Mouse (Mus musculus) lung, postnatal 0 days (tissue): ENCODE measurements around the gene Igsf8. TPM values are rescaled to one million over a fixed set of nuclear protein-coding genes. Genes with fewer than 3 reads are reported as not detected.
A peak's percentile ranks its signal among the peaks of the same experiment; 100 is the strongest.
"Not testable (repeated sequence)": the region's sequence is repeated elsewhere in the genome, so short reads cannot be mapped to it uniquely, and the experiment has no call there.

Experiments
- ATAC-seq: fragments of 200-750 bp; cut with Nextera tagmentation; 2 replicates; pipeline ENCODE4 v1.8.0; 2017; ENCODE audit warnings: moderate library complexity
- DNase-seq: peaks from one replicate; pipeline ENCODE4 v3.0.0-alpha.2; 2016; ENCODE audit warnings: low spot score
- H3K27ac ChIP-seq: fragments of 300-500 bp; sonication (generic); 2 replicates; pipeline ENCODE4 v1.5.1; 2014; ENCODE audit warnings: antibody characterized with exemption, mild to moderate bottlenecking, low read length, mixed read lengths
- H3K27me3 ChIP-seq: fragments of 300-500 bp; sonication (generic); replicated peaks from 2 replicates; pipeline ENCODE4 v1.6.1; 2014; ENCODE audit warnings: low read length, mixed read lengths; ENCODE audit not compliant: insufficient read depth
- H3K36me3 ChIP-seq: fragments of 300-500 bp; sonication (generic); 2 replicates; pipeline ENCODE4 v1.6.1; 2014; ENCODE audit warnings: low read length, mixed read lengths; ENCODE audit not compliant: insufficient read depth
- H3K4me1 ChIP-seq: fragments of 300-500 bp; sonication (generic); 2 replicates; pipeline ENCODE4 v1.6.1; 2014; ENCODE audit warnings: antibody characterized with exemption, low read depth, low read length, mixed read lengths; ENCODE audit not compliant: insufficient read depth
- H3K4me2 ChIP-seq: fragments of 300-500 bp; sonication (generic); replicated peaks from 2 replicates; pipeline ENCODE4 v1.6.1; 2014; ENCODE audit warnings: low read depth, mild to moderate bottlenecking, low read length, moderate library complexity, mixed read lengths
- H3K4me3 ChIP-seq: fragments of 300-500 bp; sonication (generic); 2 replicates; pipeline ENCODE4 v1.5.1; 2014; ENCODE audit warnings: low read depth, low read length
- H3K9ac ChIP-seq: fragments of 300-500 bp; sonication (generic); replicated peaks from 2 replicates; pipeline ENCODE4 v1.6.1; 2014; ENCODE audit warnings: low read depth, mild to moderate bottlenecking
- H3K9me3 ChIP-seq: fragments of 300-500 bp; sonication (generic); 2 replicates; pipeline ENCODE4 v1.6.1; 2016; ENCODE audit warnings: low read length, mixed read lengths
- CTCF ChIP-seq: IDR thresholded peaks from 2 replicates; pipeline ENCODE4 v1.5.1; 2016; ENCODE audit warnings: antibody characterized with exemption, mild to moderate bottlenecking
- EP300 ChIP-seq: IDR thresholded peaks from 2 replicates; pipeline ENCODE4 v1.6.1; 2016; ENCODE audit warnings: antibody characterized with exemption, mild to moderate bottlenecking, control low read depth
- WGBS: fragments of 180-500 bp; shearing (Covaris S2); extraction: QIAGEN DNeasy Blood & Tissue Kit; methylation state at CpG from one replicate; pipeline ENCODE4 v1.1.7; 2014; 5-methylcytosine and 5-hydroxymethylcytosine counted together
- polyA plus RNA-seq: library from polyadenylated mRNA; unstranded; fragments of >200 nt; fragmentation: Nextera tagmentation; extraction: Ambion mirVana; gene quantifications from 2 replicates; pipeline ENCODE4 v1.2.1, GENCODE M21; 2015

Gene Igsf8
- polyA plus RNA-seq, 1 experiment from 2014 or later: 30.0 TPM

DNA sequence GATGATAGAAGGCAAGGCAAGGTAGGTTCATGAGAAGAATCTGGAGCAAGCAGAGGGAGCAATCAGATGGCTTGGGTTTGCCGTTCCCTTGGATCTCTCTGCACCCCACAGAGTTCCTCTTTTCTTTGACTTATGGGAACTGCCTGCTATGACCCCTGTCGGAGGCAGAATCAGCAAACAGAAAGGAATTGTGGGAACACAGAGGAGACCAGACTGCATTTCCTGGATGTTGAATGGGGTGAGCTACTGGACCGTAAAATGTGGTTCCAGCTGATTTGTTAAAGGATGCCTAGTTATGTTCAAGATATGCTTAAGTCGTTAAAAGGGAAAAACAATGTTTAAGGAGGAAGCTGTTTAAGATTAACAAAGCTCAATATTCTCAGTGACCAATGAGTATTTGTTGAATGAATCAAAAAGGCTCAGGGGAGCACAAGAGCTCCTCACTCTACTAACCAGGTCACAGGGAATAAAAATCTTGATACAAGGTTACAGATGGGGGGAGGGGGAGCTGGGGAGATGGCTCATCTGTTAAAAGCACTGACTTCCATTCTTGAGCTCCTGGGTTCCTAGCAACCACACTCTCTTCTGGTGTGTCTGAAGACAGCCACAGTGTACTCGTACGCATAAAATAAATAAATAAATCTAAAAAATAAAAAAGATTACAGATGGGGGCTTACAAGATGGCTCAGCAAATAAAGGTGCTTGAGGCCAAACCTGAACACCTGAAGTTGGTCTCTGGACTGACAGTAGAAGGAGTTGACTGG, 20.3 kb upstream of the Igsf8 start:
- H3K36me3 ChIP-seq: no peaks in the 10 kb centered on the region
- no peak overlapping the region for H3K4me2 ChIP-seq
- no peak overlapping the region for H3K4me3 ChIP-seq
- H3K27me3 ChIP-seq: no peaks in the 10 kb centered on the region
- no peak overlapping the region for H3K9ac ChIP-seq
- H3K9me3 ChIP-seq: no peaks in the 10 kb centered on the region
- H3K27ac ChIP-seq: no peak overlapping the region
- no peaks in the 10 kb centered on the region for H3K4me1 ChIP-seq
- no peak for ATAC-seq
- TF ChIP-seq EP300: no peak
- no peak for TF ChIP-seq CTCF
- no peak for DNase-seq
- 60% methylated on average over 6 of the region's 6 CpGs for WGBS

DNA sequence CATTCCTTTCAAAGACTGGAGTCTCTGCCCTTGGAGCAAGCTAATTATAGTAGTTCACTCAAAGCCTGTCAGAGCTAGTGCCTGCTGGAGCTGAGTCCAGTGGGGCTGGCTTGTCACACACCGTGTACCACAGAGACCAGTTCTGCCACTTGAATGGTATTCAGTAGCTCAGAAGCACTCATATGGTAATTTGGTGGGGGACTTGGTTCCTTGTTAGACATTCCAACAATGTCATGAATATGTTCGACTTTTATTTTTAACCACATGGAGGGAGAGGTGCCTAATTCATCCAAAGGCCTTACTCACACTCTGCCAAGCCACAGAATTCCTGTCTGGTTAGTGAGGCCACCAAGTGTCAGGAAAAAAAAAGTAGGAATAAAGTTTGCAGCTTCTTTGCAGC, 19.0 kb upstream of the Igsf8 start:
- WGBS: 42% methylated on average over 2 of the region's 2 CpGs
- H3K4me3 ChIP-seq: no peak overlapping the region
- ATAC-seq: peak; percentile 78
- no peak overlapping the region for H3K27ac ChIP-seq
- TF ChIP-seq CTCF (no peak), EP300 (no peak)
- no peaks in the 10 kb centered on the region for H3K27me3 ChIP-seq
- no peaks in the 10 kb centered on the region for H3K9me3 ChIP-seq
- no peaks in the 10 kb centered on the region for H3K36me3 ChIP-seq
- DNase-seq: peak; percentile 62
- H3K4me1 ChIP-seq: no peaks in the 10 kb centered on the region
- H3K9ac ChIP-seq: no peak overlapping the region
- no peak overlapping the region for H3K4me2 ChIP-seq

DNA sequence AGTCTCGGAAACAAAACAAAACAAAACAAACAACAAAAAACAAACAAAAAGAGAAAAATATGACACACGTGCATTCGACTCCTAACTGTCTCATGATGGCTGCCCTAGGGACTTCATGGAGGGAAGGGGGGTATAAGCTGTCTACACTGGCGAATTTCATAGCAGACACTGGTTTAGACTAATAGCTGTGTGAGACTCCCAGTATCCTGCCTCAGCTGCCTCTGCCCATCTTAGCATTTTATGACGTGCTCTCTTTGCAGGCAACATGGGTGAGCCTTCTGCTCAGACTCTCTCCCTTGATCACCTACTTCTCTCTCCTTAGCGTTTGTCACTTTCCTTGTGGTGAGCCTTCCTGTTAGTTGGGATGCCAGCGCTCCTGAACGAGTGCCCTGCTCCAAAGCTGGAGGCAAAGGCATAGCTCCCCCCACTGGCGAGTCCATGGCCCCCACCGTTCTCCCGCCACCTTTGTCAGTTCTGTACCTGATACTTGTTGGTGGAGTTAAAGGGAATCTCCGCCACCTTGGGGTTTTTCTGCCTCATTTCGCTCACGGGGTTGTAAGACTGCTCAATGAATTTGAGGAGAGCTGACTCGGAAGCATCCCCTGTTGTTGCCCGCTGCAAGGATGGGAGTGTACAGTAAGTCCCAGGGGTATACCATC, 17.8 kb upstream of the Igsf8 start:
- TF ChIP-seq EP300 (no peak), CTCF (peak; percentile 60)
- Histone ChIP-seq H3K4me1 (no peaks in the 10 kb centered on the region), H3K4me3 (no peak overlapping the region), H3K36me3 (no peaks in the 10 kb centered on the region), H3K9me3 (no peaks in the 10 kb centered on the region), H3K27me3 (no peaks in the 10 kb centered on the region), H3K27ac (no peak overlapping the region), H3K4me2 (no peak overlapping the region), H3K9ac (no peak overlapping the region)
- ATAC-seq (no peak), DNase-seq (no peak)
- WGBS: 36% methylated on average over 16 of the region's 16 CpGs

DNA sequence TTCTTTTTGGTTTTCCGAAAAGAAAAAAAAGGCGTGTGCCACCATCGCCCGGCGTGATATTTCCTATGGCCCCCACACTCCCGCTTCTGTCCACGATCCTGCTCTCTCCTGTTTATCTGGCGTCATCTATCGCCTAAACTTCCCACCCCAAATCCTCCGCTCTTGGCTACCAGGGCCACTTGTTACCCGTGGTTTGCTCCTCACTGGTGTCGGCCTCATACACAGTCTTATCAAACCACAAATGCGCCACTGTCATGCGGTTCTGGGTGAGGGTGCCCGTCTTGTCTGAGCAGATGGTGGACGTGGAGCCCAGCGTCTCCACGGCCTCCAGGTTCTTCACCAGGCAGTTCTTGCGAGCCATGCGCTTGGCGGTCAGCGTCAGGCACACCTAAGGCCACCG, 16.8 kb upstream of the Igsf8 start:
- H3K36me3 ChIP-seq, H3K4me2 ChIP-seq, H3K27ac ChIP-seq, DNase-seq, H3K4me3 ChIP-seq, H3K27me3 ChIP-seq, H3K9me3 ChIP-seq, H3K4me1 ChIP-seq, ATAC-seq, H3K9ac ChIP-seq: not testable (repeated sequence)
- 40% methylated on average over 23 of the region's 23 CpGs for WGBS

DNA sequence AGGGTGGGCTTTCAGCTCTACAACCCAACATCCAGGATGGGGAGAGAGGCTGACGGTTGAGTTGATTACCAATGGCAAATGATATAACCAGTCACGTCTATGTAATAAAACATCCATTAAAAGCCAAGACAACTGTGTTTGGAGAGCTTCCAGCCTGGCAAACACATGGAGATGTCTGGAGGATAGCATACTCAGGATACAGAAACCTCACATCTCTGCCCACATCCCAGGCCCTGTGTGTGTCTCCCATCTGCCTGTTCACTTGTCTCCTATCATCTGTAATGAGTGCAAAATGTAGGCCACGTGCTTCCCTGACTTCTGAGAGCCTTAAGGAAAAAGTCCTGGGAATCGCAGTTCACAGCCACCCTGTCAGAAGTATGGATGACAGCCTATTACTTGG, 14.2 kb upstream of the Igsf8 start:
- H3K27ac ChIP-seq: no peak overlapping the region
- H3K4me2 ChIP-seq: no peak overlapping the region
- H3K27me3 ChIP-seq: no peaks in the 10 kb centered on the region
- no peak for DNase-seq
- no peaks in the 10 kb centered on the region for H3K36me3 ChIP-seq
- 61% methylated on average over 4 of the region's 4 CpGs for WGBS
- H3K4me3 ChIP-seq: no peak overlapping the region
- no peak for ATAC-seq
- no peak overlapping the region for H3K9ac ChIP-seq
- no peaks in the 10 kb centered on the region for H3K9me3 ChIP-seq
- no peaks in the 10 kb centered on the region for H3K4me1 ChIP-seq
- no peak for TF ChIP-seq CTCF
- no peak for TF ChIP-seq EP300

DNA sequence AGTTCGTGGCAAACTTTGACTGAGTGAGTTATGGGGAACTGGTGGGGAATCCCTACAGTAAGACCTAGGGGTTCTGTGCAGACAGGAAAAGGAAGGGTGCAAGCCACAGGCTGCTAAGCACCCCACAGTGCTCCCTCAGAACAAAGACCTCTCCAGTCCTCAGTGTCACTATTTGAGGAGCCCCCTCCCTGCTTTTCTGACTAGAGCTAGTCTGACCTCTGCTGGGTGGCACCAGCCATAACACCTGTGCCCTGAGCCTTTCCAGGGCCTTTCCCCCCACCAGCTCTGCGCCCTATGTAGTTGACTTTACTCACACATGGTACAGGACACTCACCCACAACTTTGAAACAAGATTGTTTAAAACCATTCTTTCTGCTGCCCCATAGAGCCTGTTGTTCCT, 13.8 kb upstream of the Igsf8 start:
- no peak for TF ChIP-seq EP300
- peak; percentile 68 for TF ChIP-seq CTCF
- DNase-seq (peak; percentile 24), ATAC-seq (0 out of 2 replicates have a peak, but pooled peaks have one; percentile 21)
- WGBS: 41% methylated on average over 2 of the region's 2 CpGs
- Histone ChIP-seq H3K4me3 (no peak overlapping the region), H3K27me3 (no peaks in the 10 kb centered on the region), H3K9ac (no peak overlapping the region), H3K4me2 (no peak overlapping the region), H3K4me1 (no peaks in the 10 kb centered on the region), H3K36me3 (no peaks in the 10 kb centered on the region), H3K9me3 (no peaks in the 10 kb centered on the region), H3K27ac (no peak overlapping the region)
